Mouse (Mus musculus) T-helper 17 cell (primary cell): ENCODE measurements around the gene Gramd4.
"Not testable (repeated sequence)": the region's sequence is repeated elsewhere in the genome, so short reads cannot be mapped to it uniquely, and the experiment has no call there.

Experiments used
- in situ Hi-C, 2 experiments: fragments of 300-600 bp; cut with MboI, MseI; formaldehyde crosslinking; loops; 1 replicate in 1 of 2; 2 replicates in 1 of 2; pipeline ENCODE4 v1.15.1; 2025; ENCODE audit warnings: high pct_unique_total_duplicates in 2 of 2

Gene Gramd4

DNA sequence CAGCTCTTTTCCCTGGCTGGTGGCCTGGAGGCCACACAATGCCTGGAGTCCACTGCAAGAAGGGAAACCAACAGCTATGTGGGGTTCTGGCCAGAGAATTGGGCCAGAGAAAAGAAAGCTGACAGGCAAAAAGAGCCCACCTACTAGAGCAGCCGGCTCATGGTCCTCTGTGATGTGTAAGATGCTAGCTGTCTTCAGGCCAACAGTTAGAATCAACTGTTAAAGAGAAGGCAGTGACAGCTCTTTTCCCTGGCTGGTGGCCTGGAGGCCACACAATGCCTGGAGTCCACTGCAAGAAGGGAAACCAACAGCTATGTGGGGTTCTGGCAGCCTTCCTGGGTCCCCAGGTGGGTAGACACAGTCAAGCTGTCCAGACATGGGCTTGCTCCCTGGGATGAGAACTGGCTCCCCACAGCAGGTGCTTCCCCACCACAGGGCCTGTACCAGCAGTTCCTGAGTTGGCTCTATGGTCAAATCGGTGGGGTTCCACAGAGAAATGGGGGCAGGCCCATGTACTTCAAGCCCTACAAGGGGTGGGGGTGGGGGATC, 120.3 kb downstream of the Gramd4 start:
- in situ Hi-C loops: not testable (repeated sequence)

DNA sequence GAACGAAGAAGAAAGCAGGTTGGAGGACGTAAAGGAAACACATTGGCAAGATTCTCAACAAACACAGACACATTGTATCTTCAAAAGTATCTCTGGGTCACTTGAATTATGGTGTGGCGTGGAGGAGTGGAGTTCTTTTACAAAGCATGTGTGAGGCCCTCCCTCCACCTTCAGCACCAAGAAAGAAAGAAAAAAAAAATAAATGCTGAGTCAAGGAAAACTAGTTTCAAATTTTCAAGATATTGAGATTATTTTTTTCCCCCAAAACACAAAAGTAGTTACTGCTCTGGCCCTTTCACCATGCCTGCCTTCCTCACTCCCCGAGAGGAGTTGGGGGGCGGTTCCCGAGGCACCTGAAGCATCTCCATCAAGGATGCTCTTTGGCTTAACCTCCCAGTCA, 121.1 kb downstream of the Gramd4 start:
- in situ Hi-C loops: no loop called here

DNA sequence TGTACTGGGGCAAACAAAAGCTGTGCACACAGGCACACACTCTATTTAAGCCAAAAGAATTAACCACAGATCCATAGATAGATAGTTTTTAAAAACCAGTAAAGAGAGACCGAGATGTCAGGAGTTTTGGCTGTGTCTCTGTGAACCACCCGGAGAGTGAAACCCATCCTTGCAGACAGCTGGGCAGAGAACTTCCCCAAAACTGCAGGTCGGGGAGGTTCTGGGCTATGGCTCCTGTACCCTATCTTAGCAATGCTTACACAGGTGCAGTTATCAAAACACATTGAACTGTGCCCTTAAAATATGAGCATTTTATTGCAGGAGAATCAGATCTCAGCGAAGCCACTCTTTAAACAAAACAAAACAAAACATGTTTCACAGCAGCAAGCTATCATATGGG, 122.9 kb downstream of the Gramd4 start:
- in situ Hi-C loops: no loop called here

DNA sequence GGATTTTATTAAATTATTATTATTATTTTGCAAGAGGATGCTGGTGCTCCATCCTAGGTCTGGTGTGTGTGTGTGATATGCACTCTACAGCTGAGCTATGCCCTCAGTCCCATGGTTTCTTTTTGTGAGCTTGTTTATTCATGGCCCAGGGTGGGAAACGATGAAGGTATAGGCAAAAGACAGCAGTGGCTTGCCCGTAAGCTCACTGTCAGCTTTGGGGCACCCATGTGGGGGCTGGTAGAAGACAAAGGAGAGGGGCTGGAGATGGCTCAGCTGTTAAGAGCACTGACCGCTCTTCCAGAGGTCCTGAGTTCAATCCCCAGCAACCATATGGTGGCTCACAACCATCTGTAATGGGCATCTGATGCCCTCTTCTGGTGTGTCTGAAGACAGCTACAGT, 123.8 kb downstream of the Gramd4 start:
- in situ Hi-C loops: not testable (repeated sequence)

DNA sequence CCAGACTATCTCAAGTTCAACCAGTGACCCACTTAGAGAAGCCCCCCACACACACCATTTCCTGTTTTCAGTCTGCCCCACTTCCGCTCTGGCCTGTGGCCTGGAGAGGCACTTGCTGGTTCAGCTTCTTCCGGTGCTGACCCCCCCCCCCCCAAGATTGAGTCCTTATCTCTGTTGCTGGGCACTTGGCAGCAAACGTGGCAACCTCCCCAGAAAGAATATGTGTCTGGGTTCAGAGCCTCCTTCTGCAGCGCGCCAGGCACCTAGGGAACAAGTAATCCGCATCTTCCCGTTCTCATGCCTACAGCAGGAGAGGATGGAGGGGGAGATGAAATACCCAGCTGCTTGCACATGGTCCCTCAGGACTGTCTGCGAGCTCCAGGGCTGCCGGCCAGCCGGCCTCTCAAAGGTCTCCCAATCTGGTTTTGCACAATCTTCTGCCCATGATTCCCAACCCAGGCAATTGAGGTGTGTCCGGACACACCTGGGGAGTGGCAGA, 124.5 kb downstream of the Gramd4 start:
- in situ Hi-C loops: no loop called here

DNA sequence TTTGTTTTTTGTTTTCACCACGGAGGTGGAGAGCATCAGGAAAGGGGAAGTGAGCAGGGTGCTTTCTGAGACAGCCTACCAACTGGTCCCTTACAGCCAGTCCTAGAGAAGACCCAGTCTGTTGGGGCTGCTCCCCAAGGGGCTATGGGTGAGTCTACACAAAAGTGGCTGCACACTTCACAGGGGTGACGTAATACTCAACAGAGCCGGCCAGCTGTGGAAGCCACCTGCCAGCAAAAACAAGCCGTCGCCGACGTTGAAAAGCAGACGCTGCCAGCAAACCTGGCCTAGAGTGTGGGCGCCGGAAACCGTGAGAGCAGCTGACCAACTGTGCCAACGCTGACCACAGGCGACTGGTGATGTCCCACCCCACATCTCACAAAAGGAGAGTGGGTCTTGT, 125.2 kb downstream of the Gramd4 start:
- in situ Hi-C loops: no loop called here

DNA sequence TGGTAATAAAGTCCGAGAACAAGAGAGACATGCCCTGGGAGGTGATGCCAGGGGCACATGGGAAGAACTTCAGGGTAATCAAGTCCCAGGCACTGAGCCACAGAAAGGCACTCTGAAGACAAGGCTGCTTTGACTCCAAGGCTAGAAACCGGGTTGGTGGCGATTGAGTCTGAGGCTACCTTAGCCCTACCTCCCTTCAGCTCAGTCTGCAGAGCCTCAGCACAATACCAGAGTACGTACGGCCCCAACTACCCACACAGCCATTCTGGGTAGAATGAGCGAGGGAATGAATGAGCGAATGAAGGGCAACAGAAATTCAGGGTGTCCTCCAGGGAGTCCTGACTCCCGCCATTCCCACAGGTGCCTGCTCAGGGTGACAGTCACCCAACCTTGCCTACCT, 126.0 kb downstream of the Gramd4 start:
- in situ Hi-C loops: no loop called here

DNA sequence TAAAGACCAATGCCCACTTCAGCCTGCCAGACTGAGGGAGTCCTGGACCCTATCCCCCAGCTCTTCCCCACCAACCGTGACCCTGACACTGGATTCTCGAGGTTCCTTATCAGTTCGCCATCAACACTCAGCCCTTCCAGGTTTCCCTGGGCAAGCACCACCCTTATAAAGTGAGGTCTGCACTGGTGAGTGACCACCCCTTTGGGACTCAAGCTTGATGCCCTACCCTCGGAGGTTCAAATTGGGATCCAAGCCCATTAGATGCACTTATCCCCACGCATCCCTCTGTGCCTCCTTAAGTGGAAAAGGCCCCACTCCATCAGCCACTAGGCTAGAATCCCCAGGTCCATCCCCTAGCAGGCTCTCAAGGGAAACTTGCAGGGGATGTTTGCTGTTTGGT, 126.6 kb downstream of the Gramd4 start:
- in situ Hi-C loops: no loop called here

DNA sequence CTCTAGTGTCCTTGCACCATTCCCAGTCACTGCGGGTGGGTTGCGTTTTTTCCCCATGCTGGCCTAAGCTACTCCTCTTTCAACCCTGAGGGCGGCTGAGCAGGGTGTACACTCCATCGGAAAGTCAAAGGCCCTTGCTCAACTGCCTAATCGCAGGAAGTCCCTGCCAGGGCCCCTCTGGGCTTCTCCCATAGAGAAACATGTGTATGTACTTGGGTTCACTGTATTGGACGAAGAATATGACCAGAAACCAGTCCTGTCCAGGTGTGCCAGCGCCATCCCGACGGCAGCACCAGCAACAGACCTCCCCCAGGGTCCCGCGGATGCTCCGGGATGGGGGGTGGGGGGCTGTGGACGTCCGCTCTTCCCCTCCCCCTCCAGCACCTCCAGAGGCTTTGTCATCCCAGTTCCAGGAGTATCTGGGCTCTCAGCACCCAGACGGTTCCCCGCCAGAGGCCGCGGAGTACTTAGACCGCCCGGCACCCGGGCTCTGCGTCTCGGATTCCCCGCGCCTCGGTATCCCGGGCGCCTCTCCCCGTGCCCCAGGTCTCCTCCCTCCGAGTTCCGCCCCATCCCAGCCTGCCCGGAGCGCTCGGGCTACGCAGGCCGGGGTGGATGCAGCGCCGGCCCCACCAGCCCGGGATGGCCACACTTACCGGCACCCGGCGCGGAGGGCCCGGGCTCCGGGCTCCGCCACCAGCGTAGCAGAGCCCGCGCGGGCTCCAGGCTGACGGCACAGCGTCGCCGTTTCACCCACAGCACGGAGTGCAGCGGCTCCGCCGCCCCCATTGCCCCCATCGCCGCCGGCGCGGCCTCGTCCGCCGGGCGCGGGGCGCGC, 127.6 kb downstream of the Gramd4 start:
- in situ Hi-C loops: no loop called here

DNA sequence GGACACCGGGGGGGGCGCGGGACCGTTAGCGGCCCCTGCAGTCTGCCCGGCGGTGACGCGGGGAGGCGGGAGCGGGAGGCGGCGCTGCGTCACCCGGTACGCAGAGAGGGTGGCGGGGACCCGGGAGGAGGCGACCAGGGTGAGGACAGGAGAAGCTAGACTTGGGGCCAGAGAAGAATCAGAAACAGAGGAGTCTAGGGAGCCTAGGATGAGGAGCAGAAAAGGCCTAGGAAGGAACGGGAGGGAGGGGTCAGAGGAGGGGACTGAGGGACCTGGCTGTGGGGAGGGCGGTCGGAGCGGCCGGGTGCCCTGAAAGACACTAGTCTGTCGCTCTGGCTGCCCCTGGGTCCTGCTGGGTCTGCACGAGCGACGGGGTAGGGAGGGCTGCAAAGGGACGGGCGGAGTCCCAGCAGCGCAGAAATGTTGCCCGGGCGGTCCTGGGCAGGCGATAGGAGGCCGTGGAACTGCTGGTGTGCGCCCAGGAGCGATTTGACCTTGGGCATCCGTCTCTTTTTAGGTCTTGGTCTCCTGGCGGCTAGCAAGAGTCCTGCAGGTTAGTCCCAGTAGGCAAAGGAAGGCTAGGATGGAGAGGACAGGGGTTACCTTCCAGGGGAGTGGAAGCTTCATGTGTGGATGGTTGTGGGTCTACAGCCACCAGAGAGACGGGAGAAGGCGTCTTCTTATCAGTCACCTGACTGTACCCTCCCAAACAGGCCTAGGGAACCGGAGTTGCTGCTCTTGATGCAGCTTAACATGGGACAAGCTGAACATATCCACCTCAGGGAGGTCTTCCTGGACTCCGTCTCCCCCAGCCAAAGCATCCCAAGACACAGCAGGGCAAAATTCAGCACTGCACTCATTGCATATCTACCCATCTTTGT, 128.4 kb downstream of the Gramd4 start, which contains the start of gene Cerk:
Cerk (minus strand) TSS at position 453 of the 881 bp plus-strand sequence.
- in situ Hi-C loops: no loop called here

DNA sequence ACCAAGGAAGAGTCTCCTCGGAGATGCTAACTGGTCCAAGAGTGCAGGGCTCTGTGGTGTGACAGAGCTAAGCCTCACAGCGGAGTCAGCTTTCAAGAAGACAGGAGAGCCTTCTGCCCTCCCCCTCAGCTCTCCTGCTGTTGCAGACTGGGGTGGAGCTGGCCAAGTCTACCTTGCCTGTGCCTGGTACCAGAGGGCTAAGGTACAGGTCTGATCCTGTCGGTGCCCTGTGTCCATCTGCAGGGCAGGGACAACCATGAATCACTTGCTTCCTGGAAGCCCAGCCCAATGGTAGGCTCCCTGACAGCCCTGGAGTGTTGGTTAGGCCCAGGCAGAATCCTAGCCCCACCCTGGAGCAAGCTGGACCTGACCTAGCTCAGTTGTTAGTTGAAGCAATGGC, 129.2 kb downstream of the Gramd4 start:
- in situ Hi-C loops: no loop called here
